Mouse (Mus musculus): ENCODE data around the gene Tead2.

The Tead2 gene

DNA sequence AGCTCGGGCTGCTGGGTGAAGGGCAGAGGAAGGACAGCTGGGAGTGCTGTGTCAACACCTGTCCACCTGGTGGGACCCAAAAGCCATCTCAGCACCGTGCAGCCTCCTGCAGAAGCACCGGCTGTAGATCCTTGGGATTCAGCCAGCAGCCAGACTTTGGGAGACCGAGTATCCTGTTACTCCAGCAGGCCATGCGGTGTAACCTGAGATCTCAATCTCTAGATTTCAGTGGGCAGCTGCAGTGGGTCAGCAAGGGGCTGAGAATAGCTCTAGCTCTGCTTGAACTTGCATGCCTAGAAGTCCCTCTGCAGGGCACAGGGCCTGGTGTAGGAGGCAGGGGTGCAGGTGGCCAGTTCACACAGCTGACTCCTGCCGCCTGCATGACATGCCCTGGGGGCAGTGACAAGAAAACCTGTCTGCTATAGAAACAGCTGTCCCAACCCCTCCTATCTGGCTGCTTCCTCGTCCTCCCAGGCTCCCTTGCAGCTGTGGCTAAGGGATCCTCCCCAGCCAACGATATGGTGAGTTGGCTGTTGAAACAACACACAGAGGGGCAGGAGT, 23.7 kb upstream of the Tead2 start:
- peak; percentile 46 for DNase-seq (ENCODE audit: low read depth, low spot score)

DNA sequence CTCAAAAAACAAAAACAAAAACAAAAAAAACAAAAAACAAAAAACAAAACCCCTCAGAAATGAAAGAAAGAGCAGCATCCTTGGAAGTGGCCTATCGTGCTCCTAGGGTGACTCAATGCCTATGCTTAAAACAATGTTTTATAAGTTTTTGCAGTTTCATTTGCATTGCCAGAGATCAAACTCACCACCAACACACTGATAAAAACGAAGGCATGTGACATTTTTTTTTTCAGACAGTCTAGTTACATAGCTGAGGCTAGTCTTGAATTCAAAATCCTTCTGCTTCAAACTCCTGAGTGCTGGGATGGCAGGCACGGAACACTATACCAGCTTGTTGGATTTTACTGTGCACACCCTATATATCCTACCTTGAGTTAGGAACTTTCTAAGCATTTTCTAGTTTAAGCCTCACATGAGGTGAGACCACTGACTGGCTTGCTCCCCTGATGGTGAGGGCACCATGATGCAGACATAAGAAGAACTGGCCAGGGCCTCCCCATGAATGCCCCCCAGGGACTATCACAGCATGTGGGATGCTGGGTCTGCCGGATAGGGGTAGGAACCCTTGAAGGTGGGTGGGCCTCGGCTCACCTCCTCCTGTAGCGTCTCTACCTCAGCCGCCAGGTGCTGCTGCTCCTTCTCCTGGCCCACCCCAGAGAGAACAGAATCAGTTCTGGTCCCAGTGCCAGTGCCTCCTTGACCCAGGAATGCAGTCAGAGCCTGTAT, 22.8 kb upstream of the Tead2 start:
- no peak for DNase-seq (ENCODE audit: low read depth, low spot score)

DNA sequence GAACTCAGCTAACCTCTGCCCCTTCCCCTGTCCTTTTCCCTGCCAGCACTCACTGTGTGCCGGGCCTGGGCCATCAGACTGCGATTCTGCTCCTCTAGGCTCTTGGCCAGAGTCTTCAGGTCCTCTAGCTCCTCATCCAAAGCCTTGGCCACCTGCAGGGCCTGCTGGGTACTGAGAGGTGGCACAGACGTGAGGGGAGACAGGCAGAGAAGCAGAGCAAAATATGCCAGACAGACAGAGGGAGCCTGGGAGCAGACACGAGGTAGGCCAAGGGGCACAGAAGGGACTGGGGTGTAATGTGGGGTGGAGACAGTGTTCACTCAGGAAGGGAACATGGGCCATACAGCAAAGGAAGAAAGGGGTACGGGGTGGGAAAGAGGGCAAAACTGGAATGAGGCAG, 22.1 kb upstream of the Tead2 start:
- no peak for DNase-seq (ENCODE audit: low read depth, low spot score)

DNA sequence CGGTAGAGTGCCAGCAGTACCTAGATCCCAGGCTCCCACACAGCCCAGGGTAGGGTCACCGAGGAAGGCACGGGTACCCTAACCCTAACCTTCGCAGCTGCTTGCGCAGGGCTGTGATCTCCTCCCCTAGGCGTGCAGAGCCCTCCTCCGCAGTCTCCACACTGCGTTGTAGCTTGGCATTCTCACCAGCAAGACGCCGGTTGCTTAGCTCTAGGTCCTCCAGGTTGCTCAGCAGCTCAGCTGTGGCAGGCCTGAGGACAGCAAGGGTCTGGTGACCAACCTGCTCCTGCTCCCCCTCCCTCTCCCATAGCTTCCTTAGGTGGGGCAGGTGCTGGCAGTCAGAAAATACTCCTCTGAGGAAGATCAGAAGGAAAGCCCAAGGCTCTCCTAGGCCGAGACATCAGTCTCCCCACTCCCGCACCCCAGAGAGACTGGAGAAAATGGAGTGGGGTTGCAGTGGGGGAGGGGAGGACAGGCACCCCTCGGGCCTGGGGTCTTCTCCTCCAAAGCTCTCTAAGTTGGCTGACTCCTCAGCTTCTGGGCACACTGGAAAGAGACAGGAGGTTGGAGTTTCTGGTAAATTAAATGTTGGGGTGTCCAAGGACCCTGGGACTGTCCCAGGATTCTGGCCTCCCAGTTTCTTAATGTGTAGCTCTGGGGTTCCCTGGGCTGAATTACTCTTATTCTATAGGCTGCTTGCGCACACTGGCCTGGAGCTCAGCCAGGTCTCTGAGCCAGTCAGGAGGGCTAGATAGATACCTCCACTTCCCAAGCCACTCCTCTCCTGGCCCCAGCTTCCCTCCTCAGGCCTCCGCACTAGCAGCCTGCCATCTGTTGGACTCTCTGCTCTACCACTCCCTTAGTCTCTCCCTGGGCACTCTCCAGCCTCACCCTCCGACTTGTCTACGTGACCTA, 21.4 kb upstream of the Tead2 start:
- no peak for DNase-seq (ENCODE audit: low read depth, low spot score)

DNA sequence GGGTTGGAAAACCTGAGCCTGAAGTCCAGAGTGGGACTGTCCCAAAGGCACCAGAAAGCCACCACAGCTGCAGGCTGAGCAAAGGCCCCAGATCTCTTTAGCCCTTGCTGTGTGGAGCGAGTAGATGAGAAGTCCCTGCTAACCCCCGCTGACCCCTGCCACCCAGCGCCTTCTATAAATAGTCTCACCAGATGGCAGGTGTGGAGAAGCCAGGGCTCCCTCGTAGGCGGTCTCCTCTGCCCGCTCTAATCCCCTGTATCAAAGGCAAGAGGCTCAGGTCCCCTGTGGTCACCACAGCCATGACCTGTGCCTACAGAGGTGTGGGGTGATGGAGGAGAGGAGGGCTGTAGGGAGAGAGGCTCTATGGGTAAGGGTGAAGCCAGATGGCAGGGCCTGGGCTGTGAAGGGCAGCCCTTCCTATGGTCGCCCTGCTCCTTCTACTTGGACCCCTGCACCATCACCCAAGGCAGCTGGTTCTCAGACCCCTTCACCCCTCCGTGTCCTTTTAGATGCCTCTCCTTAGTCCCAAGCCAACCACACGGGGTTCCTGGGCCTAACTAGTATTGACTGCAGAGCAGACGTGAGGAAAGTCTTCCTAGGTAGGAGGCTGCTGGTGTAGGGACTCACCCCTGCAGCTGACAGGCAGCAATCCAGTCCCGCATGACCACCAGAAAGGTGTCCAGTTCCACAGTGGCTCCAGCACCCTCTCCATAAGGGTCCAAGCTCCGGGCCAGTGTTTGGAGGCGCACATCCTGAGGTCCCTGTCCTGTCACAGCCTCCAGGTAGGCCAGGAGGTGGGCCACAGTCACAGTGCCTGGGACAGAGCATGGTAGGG, 20.0 kb upstream of the Tead2 start:
- no peak for DNase-seq (ENCODE audit: low read depth, low spot score)

DNA sequence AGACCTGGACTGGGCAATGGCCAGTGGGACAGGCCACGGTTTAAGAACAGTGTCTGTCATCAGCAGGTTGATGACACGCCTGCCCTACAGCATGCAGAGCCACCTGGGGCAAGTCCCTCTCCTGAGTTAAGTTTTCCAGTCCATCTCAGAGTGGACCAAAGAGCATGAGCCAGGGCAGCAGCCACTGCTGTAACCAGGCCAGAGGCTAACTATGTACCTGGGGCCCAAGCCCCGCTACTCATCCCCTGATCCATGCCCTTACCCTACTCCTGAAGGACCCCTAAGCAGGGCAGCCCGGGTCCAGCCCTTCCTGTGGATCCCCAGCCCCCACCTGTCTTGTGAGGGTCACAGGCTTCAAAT, 19.4 kb upstream of the Tead2 start:
- DNase-seq (ENCODE audit: low read depth, low spot score): no peak

DNA sequence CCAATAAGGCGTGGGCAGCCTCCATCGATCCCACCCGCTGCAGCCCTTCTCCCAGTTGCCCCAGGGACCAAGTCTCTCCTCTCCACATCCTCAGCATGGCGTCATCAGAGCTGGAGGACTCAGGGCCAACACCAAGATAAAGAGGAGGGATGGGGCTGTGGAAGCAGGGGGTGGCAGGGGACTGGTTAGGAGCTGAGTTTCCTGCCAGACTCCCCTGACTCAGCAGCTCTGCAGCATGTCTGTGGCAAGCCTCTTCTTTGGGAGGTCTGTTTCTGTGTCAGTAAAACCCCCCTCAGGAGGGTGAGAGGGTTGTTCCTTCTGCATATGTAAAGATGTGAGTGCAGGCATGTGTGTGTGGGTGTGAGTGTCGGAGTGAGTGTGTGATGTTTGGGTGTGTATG, 18.6 kb upstream of the Tead2 start:
- DNase-seq (ENCODE audit: low read depth, low spot score): no peak

DNA sequence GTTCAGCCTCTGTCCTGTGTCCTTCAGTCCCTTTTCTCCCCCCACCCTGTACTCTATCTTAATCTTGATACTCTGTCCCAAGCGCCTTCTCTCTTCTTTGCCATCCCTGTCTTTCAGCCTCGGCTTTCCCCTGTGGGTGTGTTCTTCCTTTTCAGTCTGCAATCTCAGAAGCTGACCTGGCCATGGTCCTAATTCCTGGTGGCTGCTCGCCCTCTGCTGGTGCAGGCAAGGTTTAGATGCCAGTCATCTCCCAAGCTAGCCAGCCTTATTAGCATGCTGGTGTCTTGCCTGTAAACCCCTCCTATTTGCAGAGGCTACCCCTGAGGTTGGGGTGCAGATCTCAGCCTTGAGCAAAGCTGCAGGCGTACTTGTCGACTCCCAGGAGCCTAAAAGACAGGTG, 17.1 kb upstream of the Tead2 start:
- DNase-seq (ENCODE audit: low read depth, low spot score): peak; percentile 63

DNA sequence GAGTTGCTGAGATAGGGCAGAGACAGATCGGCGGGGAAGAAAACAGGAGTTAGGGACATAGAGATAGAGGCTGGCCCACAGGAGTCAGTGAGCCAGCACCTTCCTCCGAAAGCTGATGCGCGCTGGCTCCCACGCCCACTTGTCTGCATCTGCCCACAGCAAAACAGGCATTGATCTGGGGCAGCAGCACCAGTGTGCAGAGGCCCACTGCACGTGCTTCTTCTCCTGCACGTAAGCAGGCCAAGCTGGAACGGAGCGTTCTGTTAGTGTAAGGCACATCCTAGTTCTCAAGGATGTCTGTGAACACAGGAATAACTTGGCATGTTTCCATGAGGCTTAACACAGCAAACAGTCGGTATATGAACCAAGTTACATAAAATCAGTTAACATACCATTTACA, 16.6 kb upstream of the Tead2 start:
- DNase-seq (ENCODE audit: low read depth, low spot score): no peak

DNA sequence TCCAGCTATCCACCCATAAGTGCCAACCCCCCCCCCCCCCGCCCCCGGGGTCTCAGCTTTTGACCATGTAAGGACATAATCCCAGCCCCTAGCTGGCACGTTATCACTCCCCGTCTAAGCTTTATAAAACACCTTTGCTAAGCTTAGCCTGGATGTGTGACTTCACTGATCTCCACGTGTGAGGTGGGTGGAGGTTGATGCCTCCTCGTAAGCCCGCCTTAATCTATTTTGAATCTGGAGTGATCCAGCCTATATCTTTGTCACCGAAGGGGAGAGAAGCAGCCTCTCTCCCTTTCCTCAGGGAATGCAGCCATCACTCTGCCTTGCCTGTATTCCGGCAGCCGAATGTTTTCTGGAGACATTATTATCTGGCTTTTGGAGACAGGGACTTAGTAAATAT, 12.9 kb upstream of the Tead2 start:
- DNase-seq (ENCODE audit: low read depth, low spot score): no peak

DNA sequence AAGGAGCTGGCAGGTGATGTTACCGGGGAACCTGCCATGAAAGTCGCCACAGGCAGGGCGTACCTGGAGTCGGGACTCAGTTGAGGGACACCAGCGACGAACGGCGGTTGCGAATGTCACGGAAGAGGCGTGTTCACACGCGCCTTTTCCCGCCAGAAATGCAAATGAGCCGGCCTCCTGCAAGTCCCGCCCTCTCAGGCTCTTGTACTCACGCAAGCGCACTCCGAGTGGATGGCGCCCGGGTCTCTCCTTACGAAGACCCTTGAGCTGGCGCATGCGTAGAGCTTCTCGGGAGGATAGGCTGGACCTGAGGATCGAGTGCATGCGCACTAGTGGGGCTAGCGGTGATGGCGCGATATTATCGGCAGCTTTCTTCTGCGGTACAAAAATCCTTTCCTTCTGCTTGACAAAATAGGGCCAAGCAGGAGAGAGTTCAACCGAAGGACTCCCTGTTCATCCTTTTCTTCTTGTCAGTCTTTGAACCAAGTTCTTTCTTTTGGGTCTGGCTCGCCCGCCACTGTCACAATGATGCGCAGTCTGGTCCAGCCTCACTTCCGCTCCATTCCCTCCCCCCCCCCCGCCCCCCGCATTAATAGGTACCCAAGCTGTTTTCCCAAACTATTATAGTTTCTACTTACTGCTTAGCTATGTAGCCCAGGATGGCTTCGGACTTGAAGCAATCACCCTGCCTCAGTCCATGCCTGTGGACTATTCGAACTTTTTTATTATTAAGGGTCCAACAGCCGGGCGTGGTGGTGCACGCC, 11.0 kb upstream of the Tead2 start, which contains the start of gene Ccdc155:
TSS of gene Ccdc155 (minus strand) at position 513 of the 764 bp plus-strand sequence.
- DNase-seq (ENCODE audit: low read depth, low spot score): peak; percentile 99

DNA sequence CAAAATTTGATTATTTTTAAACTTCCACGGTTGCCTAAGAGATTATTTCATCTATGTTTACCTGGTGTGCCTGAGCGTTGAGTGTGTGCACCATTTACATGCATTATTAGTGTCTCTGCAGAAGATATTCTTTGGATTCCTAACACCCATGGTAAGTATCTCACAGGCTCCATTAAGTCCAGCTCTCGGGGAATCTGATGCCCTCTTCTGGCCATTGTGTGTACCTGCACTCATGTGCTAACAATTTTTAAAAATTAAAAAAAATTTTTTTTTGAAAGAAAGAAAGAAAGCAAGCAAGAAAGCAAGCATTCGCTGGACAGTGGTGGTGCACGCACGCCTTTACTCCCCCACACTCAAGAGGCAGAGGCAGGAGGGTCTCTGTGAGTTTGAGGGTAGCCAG, 7.3 kb upstream of the Tead2 start:
- no peak for DNase-seq (ENCODE audit: low read depth, low spot score)

DNA sequence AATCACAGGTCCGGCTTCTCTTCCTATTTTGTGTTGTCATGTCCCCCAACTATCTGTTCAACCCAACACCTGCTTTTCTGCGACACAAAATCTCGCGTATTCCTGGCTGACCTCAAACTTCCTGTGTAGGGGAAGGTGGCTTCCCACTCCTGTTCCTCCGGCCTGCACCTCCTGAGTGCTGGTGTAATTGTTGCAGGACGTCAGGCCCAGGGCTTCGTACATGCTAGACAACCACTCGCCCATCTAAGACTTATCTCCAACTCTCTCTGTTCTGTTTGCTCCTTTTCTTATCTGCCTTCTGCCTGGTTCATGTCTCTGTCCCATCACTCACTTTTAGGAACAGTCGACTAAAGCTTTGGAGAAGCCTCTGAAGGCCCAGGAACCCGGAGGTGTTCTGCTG, 4.5 kb upstream of the Tead2 start:
- DNase-seq (ENCODE audit: low read depth, low spot score): no peak

DNA sequence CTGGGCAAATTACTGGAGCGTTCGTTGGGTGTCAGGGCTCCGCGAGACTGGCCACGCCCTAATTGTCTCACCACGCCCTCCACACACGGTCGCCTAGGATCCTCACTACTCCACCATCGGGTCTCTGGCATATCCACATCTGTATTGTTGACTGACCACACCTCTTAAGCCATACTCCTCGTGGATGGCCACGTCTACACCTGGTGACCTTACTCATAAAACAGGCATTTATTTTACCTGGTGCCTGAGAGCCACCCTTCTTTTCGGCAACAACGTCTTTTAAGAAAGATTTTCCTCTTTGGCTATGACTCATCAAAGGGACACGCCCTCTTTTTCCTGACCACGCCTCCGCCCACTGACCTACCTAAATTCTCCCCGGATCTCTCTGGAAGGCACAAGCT, 3.7 kb upstream of the Tead2 start, which contains the start of gene Dkkl1:
TSS of gene Dkkl1 (minus strand) at position 297 of the 401 bp plus-strand sequence.
- no peak for DNase-seq (ENCODE audit: low read depth, low spot score)

DNA sequence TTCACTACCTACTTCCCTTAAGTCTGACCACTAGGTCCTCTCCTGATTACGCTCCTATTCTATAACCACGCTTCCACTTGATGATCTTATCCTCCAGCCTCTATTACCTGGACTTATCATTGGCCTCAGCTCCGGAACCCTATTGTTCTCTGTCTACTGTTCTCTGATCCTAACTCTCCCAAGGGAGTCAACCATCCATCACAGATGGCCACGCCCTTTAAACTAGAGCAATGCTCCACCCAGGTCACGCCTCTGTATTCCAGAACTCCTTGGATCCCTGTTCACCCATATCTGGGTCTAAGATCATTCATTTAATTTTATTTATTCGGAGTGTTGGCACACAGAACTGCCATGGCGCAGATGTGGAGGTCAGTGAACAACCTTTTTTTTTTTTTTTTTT, 3.2 kb upstream of the Tead2 start:
- DNase-seq (ENCODE audit: low read depth, low spot score): no peak

DNA sequence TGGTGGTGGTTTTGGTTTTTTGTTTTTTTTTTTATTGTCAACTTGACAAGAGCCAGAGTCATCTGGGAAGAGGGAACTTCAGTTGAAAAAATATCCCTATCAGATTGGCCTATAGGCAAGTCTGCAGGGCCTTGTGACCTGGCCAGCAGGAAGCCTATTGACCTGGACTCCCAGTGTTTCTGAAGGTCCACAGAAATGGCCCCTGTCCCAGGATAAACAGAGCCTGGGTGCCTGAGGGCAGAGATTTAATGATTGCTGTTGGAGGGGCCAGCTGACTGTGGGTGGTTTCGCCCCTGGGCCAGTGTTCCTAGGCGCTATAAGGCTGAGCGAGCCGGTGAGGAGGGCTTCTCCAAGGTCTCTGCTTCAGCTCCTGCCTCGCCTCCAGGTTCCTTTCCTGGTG, 1.8 kb upstream of the Tead2 start:
- DNase-seq (ENCODE audit: low read depth, low spot score): no peak

DNA sequence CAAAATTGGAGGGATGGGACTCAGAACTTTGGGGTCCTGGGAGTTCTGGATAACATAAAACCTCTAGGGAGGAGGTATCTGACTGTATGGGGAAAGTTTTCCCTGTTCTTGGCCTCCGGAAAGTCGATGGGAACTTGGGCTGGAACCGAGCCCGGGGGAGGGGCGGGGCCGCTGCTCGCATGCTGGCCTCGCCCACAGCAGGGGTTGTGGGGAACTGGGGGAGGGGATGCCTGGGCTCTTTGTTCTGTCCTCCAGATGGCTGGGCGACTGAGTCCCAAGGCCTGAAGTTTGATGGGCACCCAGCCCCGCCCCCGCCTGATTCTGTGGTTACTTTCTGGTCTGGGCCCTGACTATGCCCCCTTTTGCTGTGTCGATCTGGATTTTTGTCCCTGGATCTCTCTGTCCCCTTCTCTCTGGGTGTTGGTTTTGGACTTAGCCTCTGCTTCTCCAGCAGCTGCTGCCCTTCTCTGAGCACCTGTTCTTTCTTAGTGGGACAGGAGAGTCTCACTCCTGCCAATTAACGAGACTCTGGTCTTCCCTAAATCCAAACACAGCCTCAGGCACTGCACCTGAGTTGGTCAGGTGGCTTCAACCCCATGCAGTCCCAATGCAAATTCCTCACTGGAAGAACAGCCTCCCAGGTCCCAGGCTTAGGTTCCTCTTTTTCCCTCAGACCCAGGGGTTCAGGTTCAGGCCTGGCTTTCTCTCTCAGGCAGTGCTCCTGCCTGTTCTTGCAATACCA, 1.1 kb downstream of the Tead2 start:
- DNase-seq (ENCODE audit: low read depth, low spot score): peak; percentile 90

DNA sequence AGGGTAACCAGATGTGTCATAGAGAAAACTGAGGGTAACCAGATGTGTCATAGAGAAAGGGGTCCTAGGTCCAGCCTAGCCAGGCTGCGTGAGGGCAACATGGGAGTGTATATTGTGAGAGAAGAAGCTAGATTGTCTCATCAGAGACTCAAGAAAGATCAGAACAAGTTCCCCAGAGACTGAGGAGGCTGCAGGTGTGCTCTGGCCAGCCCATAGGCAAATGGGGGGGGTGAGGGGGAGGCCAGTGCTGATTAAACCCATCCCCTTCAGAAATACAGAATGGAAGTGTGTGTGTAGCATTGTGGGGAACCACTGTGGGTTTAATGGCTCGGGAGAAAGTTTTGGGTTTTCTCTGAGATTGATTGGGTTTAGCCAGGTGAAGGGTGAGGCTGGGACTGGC, 6.1 kb downstream of the Tead2 start:
- no peak for DNase-seq (ENCODE audit: low read depth, low spot score)

DNA sequence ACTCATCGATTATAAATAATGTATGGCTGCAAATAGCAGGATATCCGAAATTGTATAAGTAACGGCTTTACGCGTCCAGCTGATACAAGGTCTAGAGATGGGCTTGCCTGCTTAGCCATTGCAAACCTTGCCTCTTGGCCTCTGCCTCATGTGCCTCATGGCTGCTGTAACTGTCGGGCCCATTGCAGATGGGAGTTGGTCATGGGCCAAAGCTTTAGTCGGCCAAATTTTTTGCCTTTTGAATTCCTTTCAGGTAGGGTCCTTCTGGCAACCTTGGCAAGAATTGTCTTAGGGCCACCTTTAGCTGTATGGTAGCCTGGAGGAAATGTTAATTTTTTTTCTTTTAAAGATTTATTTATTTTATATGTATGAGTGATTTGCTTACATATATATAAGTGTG, 9.3 kb downstream of the Tead2 start:
- no peak for DNase-seq (ENCODE audit: low read depth, low spot score)

DNA sequence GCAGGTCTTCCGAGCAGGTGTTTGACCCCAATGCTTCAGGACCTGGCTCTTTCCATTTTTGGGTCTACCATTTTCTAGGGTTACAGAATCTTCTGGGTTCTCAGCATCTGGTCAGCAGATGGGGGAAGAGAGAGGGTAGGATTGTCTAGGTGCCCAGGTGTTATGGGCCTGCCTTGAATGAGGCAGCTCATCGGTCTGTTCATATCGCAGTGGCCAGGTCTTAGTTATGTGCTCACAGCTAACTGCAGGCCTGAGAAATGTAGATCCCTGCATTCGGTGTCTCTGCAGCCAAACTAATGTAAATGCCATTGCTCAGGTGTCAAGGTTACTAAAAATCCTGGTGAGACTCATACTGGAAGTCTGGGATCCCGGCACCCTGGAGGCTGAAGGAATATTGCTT, 10.9 kb downstream of the Tead2 start:
- DNase-seq (ENCODE audit: low read depth, low spot score): no peak

Measured in embryo, embryonic 11.5 days (tissue).